Mouse (Mus musculus) midbrain, embryonic 16.5 days (tissue): ENCODE results near the gene Ptprg. TPM values are rescaled to one million over a fixed set of nuclear protein-coding genes. Genes with fewer than 3 reads are reported as not detected.

Source experiments
- ATAC-seq: fragments of 200-750 bp; cut with Nextera tagmentation; 2 replicates; pipeline ENCODE4 v1.8.0; 2017; ENCODE audit warnings: moderate TSS enrichment
- H3K27ac ChIP-seq: fragments of 300-500 bp; sonication (generic); 2 replicates; pipeline ENCODE4 v1.5.1; 2014; ENCODE audit warnings: mild to moderate bottlenecking, low read length, mixed read lengths
- H3K27me3 ChIP-seq: fragments of 300-500 bp; sonication (generic); 2 replicates; pipeline ENCODE4 v1.6.1; 2014; ENCODE audit warnings: low read depth, low read length, mixed read lengths; ENCODE audit not compliant: control insufficient read depth, insufficient read depth
- H3K36me3 ChIP-seq: fragments of 300-500 bp; sonication (generic); 2 replicates; pipeline ENCODE4 v1.6.1; 2014; ENCODE audit warnings: mild to moderate bottlenecking, low read length, moderate library complexity, mixed read lengths; ENCODE audit not compliant: control insufficient read depth, insufficient read depth
- H3K4me1 ChIP-seq: fragments of 300-500 bp; sonication (generic); 2 replicates; pipeline ENCODE4 v1.6.1; 2014; ENCODE audit warnings: mild to moderate bottlenecking, low read length, mixed read lengths; ENCODE audit not compliant: control insufficient read depth, insufficient read depth
- H3K4me2 ChIP-seq: fragments of 300-500 bp; sonication (generic); 2 replicates; pipeline ENCODE4 v1.6.1; 2014; ENCODE audit warnings: mild to moderate bottlenecking, low read length, mixed read lengths
- H3K4me3 ChIP-seq: fragments of 300-500 bp; sonication (generic); 2 replicates; pipeline ENCODE4 v1.5.1; 2014; ENCODE audit warnings: low read depth, mild to moderate bottlenecking, low read length, moderate library complexity, mixed read lengths
- H3K9ac ChIP-seq: fragments of 300-500 bp; sonication (generic); 2 replicates; pipeline ENCODE4 v1.6.1; 2014; ENCODE audit warnings: low read depth, low read length, mixed read lengths
- H3K9me3 ChIP-seq: fragments of 300-500 bp; sonication (generic); replicated peaks from 2 replicates; pipeline ENCODE4 v1.6.1; 2014; ENCODE audit warnings: mild to moderate bottlenecking, low read length, mixed read lengths; ENCODE audit not compliant: control insufficient read depth, poor library complexity, severe bottlenecking
- WGBS: fragments of 180-500 bp; shearing (Covaris S2); extraction: QIAGEN DNeasy Blood & Tissue Kit; methylation state at CpG from one replicate; pipeline ENCODE4 v1.1.7; 2014; 5-methylcytosine and 5-hydroxymethylcytosine counted together
- polyA plus RNA-seq: library from polyadenylated mRNA; unstranded; fragments of >200 nt; fragmentation: Nextera tagmentation; extraction: Ambion mirVana; gene quantifications from 2 replicates; pipeline ENCODE4 v1.2.1, GENCODE M21; 2015

Gene Ptprg
- polyA plus RNA-seq, 1 experiment from 2014 or later = 37.6 TPM

DNA sequence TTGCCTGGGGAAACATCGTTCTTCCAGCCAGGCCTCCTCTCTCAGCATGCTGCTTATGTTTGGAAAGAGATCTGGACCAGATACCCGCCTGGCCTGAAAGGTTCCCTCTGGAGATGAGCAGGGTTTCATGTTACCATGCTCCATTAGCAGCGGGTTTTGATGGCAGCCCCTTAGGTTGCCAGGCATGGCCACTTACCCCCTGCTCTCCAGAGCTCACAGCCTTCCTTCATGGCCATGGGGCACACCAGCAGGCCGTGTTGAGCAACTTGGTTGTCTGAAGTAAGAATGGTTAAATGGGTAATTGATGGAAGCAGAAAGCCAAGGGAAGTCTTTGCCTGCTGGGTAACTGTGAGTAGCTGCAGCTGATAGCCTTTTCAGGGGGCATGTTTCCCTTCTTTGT, 274.8 kb downstream of the Ptprg start:
- Histone ChIP-seq H3K4me3 (no peak overlapping the region), H3K27ac (no peak overlapping the region), H3K4me1 (peaks cover 7% of the 10 kb centered on the region), H3K4me2 (no peak overlapping the region), H3K27me3 (no peaks in the 10 kb centered on the region), H3K9ac (no peak overlapping the region), H3K36me3 (no peaks in the 10 kb centered on the region), H3K9me3 (no peaks in the 10 kb centered on the region)
- no peak for ATAC-seq
- 65% methylated on average over 4 of the region's 4 CpGs for WGBS

DNA sequence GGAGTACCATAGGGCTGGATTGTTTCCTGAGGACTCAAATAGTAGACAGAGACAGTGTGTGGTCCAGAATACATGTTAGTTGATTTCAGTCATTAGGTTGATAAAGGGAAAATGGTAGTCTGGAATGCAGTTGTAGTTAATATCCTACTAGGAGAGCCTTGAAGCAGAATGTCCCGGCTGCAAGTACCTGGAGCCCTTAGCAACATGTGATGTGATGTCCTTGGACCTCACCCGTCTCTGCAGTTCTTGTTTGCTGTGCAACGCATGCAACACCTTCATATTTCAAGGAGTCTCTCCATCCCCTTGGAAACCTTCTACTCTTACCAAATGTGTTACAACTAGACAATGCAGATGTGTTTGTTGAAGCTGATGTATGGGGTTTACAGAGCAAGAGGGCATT, 280.3 kb downstream of the Ptprg start:
- H3K4me3 ChIP-seq = no peak overlapping the region
- H3K4me1 ChIP-seq = 0 out of 2 replicates have a peak, but pooled peaks cover 5% of the 10 kb centered on the region
- no peaks in the 10 kb centered on the region for H3K9me3 ChIP-seq
- no peaks in the 10 kb centered on the region for H3K36me3 ChIP-seq
- no peak overlapping the region for H3K9ac ChIP-seq
- no peak for ATAC-seq
- WGBS = 94% methylated on average over 3 of the region's 3 CpGs
- H3K27me3 ChIP-seq = no peaks in the 10 kb centered on the region
- no peak overlapping the region for H3K4me2 ChIP-seq
- no peak overlapping the region for H3K27ac ChIP-seq

DNA sequence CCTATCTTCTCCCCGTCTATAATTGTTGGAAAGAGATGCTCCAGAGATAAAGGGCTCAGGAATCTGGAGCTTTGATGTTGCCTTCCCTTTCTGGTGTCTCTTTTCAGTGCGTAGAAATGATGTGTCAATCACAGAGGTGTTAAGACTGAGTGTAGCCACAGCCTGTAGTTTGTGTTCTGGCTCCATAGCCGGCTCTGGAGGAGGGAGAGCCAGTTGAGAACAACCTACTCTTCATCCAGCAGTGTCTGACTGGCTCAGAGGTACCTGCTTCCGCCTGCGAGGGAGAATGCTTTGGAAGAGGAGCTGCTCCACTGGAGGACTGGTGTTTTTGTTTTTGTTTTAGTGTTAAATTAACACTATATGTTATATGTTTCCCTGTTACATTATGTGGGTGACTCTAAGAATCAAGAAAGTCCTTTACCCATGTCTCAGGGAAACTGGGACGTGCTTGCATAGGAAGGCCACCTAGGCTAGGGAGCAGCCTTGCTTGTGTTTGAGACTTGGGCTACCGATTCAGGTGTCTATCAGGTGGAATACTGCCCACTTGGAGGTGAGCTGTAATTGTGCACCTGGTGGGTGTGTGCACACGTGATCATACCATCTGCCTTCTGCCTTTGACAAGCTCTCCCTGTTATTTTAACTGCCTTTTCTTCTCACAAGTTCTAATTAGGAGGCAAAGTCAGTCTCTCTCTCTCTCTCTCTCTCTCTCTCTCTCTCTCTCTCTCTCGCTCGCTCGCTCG, 282.5 kb downstream of the Ptprg start:
- Histone ChIP-seq H3K9me3 (no peaks in the 10 kb centered on the region), H3K4me2 (no peak overlapping the region), H3K4me1 (0 out of 2 replicates have a peak, but pooled peaks cover 2% of the 10 kb centered on the region), H3K27me3 (no peaks in the 10 kb centered on the region), H3K4me3 (no peak overlapping the region), H3K27ac (no peak overlapping the region), H3K36me3 (no peaks in the 10 kb centered on the region), H3K9ac (no peak overlapping the region)
- WGBS = 74% methylated on average over 12 of the region's 12 CpGs
- no peak for ATAC-seq

DNA sequence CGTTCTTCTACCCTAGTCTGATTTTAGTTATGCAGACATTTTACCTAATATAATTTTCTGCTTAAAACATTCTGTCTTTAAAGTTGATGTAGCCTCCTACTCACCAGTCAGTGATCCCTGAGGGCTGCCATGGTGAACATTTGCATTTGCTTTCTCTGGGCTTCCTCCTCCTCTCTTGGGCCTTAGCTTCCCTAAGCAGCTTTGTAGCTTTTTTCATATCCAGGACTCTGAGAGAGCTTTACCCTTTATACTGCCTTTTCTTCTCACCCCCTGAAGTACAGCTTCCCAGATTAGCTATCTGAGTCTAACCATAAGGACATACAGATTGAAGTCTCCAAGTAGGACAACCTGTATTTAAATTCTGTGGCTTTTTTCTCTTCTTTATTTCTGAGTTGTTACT, 284.4 kb downstream of the Ptprg start:
- Histone ChIP-seq H3K4me3 (no peak overlapping the region), H3K4me2 (no peak overlapping the region), H3K4me1 (0 out of 2 replicates have a peak, but pooled peaks cover 2% of the 10 kb centered on the region), H3K36me3 (no peaks in the 10 kb centered on the region), H3K27me3 (no peaks in the 10 kb centered on the region), H3K9me3 (no peaks in the 10 kb centered on the region), H3K9ac (no peak overlapping the region), H3K27ac (no peak overlapping the region)
- ATAC-seq = no peak
- WGBS = 67% methylated on average over 1 of the region's 1 CpGs

DNA sequence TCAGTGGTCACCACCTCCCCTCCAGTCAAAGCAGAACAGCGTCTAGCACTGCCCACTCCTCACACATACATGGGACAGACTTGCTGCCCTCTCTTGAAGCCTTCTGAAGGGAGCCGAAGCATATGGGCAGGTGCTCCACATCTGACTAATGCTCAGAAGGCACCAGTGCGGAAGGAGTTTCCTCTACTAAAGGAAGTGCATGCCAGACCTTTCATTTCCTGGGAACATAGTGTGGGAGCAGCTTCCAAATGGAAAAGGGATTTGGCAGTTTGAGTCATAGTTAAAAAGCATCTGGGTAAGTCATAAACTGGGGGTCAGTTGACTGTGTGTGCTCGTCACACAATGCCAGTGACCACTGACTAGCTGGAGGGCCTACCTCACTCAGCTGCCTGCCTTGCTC, 288.3 kb downstream of the Ptprg start:
- no peak for ATAC-seq
- H3K9ac ChIP-seq = no peak overlapping the region
- 87% methylated on average over 4 of the region's 4 CpGs for WGBS

DNA sequence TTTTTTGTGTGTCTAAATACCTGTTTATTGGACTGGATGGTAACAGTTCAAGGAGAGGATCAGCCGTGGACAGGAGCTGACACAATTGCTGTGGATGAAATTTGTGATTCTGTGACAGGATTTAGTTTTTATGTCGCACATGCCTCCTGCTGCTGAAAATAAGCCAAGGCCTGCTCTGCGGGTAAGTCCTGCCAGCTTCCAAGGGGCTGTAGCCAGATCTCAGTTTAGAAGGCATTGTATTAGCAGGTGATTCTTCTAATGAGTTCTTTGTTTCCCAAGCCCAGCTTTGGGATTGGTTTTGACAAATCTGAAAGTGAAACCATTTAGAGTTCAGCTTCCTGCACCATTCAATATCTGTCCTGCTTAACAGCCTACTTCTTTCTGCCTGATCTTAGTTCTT, 299.6 kb downstream of the Ptprg start:
- Histone ChIP-seq H3K4me3 (no peak overlapping the region), H3K4me2 (no peak overlapping the region), H3K27ac (no peak overlapping the region), H3K27me3 (no peaks in the 10 kb centered on the region), H3K4me1 (peaks cover 2% of the 10 kb centered on the region; the same call in 1 of the 2 replicates), H3K9me3 (no peaks in the 10 kb centered on the region), H3K36me3 (no peaks in the 10 kb centered on the region), H3K9ac (no peak overlapping the region)
- no peak for ATAC-seq
- WGBS = 51% methylated on average over 3 of the region's 3 CpGs

More for the DNA sequence above, 288.3 kb downstream of the Ptprg start:
- no peak overlapping the region for H3K4me2 ChIP-seq
- H3K4me3 ChIP-seq = no peak overlapping the region
- no peaks in the 10 kb centered on the region for H3K36me3 ChIP-seq
- H3K27ac ChIP-seq = no peak overlapping the region
- no peaks in the 10 kb centered on the region for H3K9me3 ChIP-seq
- H3K4me1 ChIP-seq = 0 out of 2 replicates have a peak, but pooled peaks cover 2% of the 10 kb centered on the region
- H3K27me3 ChIP-seq = no peaks in the 10 kb centered on the region

DNA sequence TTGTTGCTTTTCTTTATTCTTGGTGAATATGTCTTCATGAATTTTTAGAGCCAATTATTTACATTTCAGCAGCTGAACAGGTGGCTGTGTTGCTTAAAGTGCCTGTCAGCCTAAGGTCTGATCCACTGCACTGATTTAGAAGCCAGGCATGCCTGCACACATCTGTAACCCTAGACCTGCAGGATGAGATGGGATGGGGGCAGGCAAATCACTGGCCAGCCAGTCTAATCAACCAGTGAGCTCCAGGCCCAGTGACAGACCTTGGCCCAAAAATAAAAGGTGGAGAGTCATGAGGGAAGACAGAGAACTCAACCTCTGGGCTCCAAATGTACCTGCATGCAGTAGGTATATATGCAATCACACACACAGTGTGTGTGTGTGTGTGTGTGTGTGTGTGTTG, 302.2 kb downstream of the Ptprg start:
- Histone ChIP-seq H3K27ac (no peak overlapping the region), H3K27me3 (no peaks in the 10 kb centered on the region), H3K4me3 (no peak overlapping the region), H3K9me3 (no peaks in the 10 kb centered on the region), H3K9ac (no peak overlapping the region), H3K4me1 (peaks cover 4% of the 10 kb centered on the region; the same call in 1 of the 2 replicates), H3K36me3 (no peaks in the 10 kb centered on the region), H3K4me2 (no peak overlapping the region)
- ATAC-seq = no peak

DNA sequence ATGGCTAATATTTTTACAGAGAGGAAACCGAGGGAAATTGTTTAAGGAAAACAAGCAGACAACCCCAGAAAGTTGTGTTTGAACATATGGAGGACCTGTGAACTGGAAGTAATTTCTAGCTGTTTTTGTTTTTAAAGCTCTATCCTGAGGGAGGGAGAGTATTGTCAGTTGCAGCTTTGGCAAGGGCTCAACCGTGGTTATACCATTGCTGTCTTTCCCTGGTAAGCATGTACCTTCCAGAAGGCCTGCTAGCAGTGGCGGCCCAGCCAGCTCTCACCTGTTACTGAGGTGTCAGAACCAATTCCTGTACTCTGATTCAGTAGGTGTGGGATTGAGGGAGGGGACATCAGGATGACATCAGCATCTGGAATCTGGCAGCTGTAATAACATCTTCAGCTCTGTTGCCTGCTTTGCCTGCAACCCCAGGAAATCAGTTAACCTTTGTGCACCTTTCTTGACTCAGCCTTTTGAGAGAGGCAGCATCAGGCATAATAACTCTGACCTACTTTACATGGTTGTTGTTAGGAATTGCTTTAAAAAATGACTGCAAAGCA, 304.7 kb downstream of the Ptprg start:
- Histone ChIP-seq H3K9me3 (no peaks in the 10 kb centered on the region), H3K4me3 (no peak overlapping the region), H3K27ac (no peak overlapping the region), H3K36me3 (no peaks in the 10 kb centered on the region), H3K4me1 (peaks cover 4% of the 10 kb centered on the region; the same call in 1 of the 2 replicates), H3K27me3 (no peaks in the 10 kb centered on the region), H3K9ac (no peak overlapping the region), H3K4me2 (no peak overlapping the region)
- no peak for ATAC-seq
- WGBS = 82% methylated on average over 3 of the region's 3 CpGs

DNA sequence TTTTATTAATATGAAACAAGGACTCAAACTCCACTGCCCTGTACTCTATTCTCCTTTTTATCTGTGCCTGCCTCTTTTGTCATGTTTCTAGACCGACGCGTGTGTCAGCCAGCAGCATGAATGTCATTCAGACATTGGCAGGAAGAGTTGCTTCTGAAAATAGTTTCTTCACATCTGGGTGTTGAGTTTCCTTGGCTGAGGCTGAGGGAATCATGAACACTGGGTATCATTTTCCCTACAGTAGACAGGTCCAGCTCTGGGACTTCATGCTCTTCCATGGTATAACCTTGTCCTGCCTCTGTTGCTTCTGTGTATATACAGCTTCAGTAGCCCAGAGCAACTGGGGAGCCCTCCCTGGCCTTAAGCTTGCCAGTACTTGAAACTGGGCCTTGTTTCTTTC, 310.0 kb downstream of the Ptprg start:
- Histone ChIP-seq H3K27me3 (no peaks in the 10 kb centered on the region), H3K9me3 (no peaks in the 10 kb centered on the region), H3K36me3 (no peaks in the 10 kb centered on the region), H3K4me3 (no peak overlapping the region), H3K27ac (no peak overlapping the region), H3K4me1 (no peaks in the 10 kb centered on the region; the same call in 1 of the 2 replicates), H3K4me2 (no peak overlapping the region), H3K9ac (no peak overlapping the region)
- WGBS = 79% methylated on average over 3 of the region's 3 CpGs
- ATAC-seq = no peak
